Mouse (Mus musculus): ENCODE results near the gene Atp6v1g2. TPM values are rescaled to one million over a fixed set of nuclear protein-coding genes. Genes with fewer than 3 reads are reported as not detected.
A peak's percentile ranks its signal among the peaks of the same experiment; 100 is the strongest.

Gene Atp6v1g2
- total RNA-seq, 1 experiment, result 0.71 TPM

DNA sequence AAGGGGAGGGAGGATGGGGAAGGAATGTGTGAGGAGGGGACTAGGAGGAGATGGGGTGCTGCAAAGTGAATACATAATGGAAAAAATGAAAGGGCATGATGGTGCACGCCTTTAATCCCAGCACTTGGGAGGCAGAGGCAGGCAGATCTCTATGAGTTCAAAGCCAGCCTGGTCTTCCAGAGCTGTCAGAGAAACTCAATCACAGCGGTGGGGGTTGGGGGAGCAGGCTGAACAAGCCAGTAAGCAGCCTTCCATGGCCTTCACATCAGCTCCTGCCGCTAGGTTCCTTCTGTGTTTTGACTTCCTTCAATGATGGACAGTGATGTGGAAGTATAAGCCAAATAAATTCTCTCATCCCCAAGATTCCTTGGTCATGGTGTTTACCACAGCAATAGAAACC is 21.8 kb downstream of the Atp6v1g2 start:
- in situ Hi-C loops (cut with MboI; ENCODE audit: low sequenced_read_pairs in 2 of 2, unreplicated experiment in 2 of 2), result no loop called here
- H3K4me3 ChIP-seq (ENCODE audit: insufficient read depth in 1 of 2, low read depth in 1 of 2, low read length in 2 of 2, poor library complexity in 1 of 2, severe bottlenecking in 1 of 2), result no peak overlapping the region
- no peak for TF ChIP-seq ZNF384 (IDR thresholded peaks at IDR 0.05; ENCODE audit: low read depth, low read length)

DNA sequence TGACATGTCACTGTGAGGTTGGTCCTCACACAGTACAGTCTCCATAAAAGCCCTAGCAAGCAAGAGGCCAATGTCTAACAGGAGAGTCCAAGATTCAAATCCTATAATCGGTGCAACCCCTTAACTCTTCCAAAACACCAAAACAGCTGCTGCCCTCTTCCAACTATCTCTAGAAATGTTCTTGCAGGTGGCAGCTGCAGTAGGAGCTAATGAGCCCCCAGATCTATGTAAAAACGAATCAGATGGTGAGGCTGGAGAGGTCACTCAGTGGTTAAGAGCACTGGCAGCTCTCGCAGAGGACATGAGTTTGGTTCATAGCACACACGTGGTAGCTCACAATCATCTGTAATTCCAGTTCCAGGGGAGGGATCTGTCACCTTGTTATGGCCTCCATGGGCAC is 22.2 kb downstream of the Atp6v1g2 start:
- no peak for DNase-seq (ENCODE audit: low read depth, low spot score)
- Histone ChIP-seq H3K4me1 (ENCODE audit: control insufficient read depth in 2 of 2, insufficient read depth in 2 of 2, low read length in 2 of 2, poor library complexity in 1 of 2) (peaks cover 0 to 14% of the 10 kb centered on the region in 2 experiments; a peak in 1 of 4 replicates), H3K4me3 (ENCODE audit: insufficient read depth in 1 of 2, low read depth in 1 of 2, low read length in 2 of 2, poor library complexity in 1 of 2, severe bottlenecking in 1 of 2) (no peak overlapping the region), H3K9ac (ENCODE audit: insufficient read depth, low read depth, low read length, poor library complexity, severe bottlenecking) (no peak overlapping the region), H3K36me3 (ENCODE audit: control insufficient read depth, insufficient read depth, low read length, poor library complexity, severe bottlenecking) (peaks cover 31% of the 10 kb centered on the region), H3K9me3 (ENCODE audit: control insufficient read depth, insufficient read depth, low read depth, low read length) (no peaks in the 10 kb centered on the region), H3K27ac (ENCODE audit: insufficient read depth, low read depth, low read length, poor library complexity, severe bottlenecking) (no peak overlapping the region)
- TF ChIP-seq ZC3H11A (IDR thresholded peaks at IDR 0.05; ENCODE audit: borderline replicate concordance, low read depth, low read length) (no peak), MAFK (IDR thresholded peaks at IDR 0.05; ENCODE audit: insufficient read depth, low read depth, low read length) (no peak), HCFC1 (IDR thresholded peaks at IDR 0.05; ENCODE audit: borderline replicate concordance, insufficient read depth, low read length) (no peak), CHD2 (IDR thresholded peaks at IDR 0.05; ENCODE audit: low read depth, low read length) (no peak)
- in situ Hi-C loops (cut with MboI; ENCODE audit: low sequenced_read_pairs in 2 of 2, unreplicated experiment in 2 of 2), result no loop called here

More for the DNA sequence above, 21.8 kb downstream of the Atp6v1g2 start:
- Histone ChIP-seq H3K9ac (ENCODE audit: insufficient read depth, low read depth, low read length, poor library complexity, severe bottlenecking) (no peak overlapping the region), H3K27ac (ENCODE audit: insufficient read depth, low read depth, low read length, poor library complexity, severe bottlenecking) (no peak overlapping the region), H3K36me3 (ENCODE audit: control insufficient read depth, insufficient read depth, low read length, poor library complexity, severe bottlenecking) (peaks cover 35% of the 10 kb centered on the region), H3K4me1 (ENCODE audit: control insufficient read depth in 2 of 2, insufficient read depth in 2 of 2, low read length in 2 of 2, poor library complexity in 1 of 2) (peaks cover 0 to 16% of the 10 kb centered on the region in 2 experiments; a peak in 1 of 4 replicates), H3K9me3 (ENCODE audit: control insufficient read depth, insufficient read depth, low read depth, low read length) (no peaks in the 10 kb centered on the region)
- no peak for DNase-seq (ENCODE audit: low read depth, low spot score)

DNA sequence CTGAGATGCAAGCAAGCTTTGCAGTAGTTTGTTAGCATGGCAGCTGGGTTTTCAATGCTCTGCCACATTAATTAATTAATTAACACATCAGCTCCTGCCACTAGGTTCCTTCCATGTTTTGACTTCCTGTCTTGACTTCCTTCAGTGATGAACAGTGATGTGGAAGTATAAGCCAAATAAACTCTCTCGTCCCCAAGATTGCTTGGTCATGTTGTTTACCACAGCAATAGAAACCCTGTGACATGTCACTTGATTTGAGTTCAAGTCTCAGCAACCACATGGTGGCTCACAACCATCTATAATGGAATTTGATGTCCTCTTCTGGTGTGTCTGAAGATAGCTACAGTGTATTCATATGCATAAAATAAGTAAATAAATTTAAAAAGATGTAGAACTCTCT is 23.9 kb downstream of the Atp6v1g2 start:
- Histone ChIP-seq H3K4me1 (ENCODE audit: control insufficient read depth in 2 of 2, insufficient read depth in 2 of 2, low read length in 2 of 2, poor library complexity in 1 of 2) (peaks cover 0 to 13% of the 10 kb centered on the region in 2 experiments; a peak in 2 of 4 replicates), H3K36me3 (ENCODE audit: control insufficient read depth, insufficient read depth, low read length, poor library complexity, severe bottlenecking) (peaks cover 16% of the 10 kb centered on the region), H3K27ac (ENCODE audit: insufficient read depth, low read depth, low read length, poor library complexity, severe bottlenecking) (no peak overlapping the region), H3K9me3 (ENCODE audit: control insufficient read depth, insufficient read depth, low read depth, low read length) (no peaks in the 10 kb centered on the region), H3K4me3 (ENCODE audit: insufficient read depth in 1 of 2, low read depth in 1 of 2, low read length in 2 of 2, poor library complexity in 1 of 2, severe bottlenecking in 1 of 2) (no peak overlapping the region), H3K9ac (ENCODE audit: insufficient read depth, low read depth, low read length, poor library complexity, severe bottlenecking) (no peak overlapping the region)
- in situ Hi-C loops (cut with MboI; ENCODE audit: low sequenced_read_pairs in 2 of 2, unreplicated experiment in 2 of 2), result no loop called here
- TF ChIP-seq MAFK (IDR thresholded peaks at IDR 0.05; ENCODE audit: insufficient read depth, low read depth, low read length) (no peak), HCFC1 (IDR thresholded peaks at IDR 0.05; ENCODE audit: borderline replicate concordance, insufficient read depth, low read length) (no peak)
- no peak for DNase-seq (ENCODE audit: low read depth, low spot score)

DNA sequence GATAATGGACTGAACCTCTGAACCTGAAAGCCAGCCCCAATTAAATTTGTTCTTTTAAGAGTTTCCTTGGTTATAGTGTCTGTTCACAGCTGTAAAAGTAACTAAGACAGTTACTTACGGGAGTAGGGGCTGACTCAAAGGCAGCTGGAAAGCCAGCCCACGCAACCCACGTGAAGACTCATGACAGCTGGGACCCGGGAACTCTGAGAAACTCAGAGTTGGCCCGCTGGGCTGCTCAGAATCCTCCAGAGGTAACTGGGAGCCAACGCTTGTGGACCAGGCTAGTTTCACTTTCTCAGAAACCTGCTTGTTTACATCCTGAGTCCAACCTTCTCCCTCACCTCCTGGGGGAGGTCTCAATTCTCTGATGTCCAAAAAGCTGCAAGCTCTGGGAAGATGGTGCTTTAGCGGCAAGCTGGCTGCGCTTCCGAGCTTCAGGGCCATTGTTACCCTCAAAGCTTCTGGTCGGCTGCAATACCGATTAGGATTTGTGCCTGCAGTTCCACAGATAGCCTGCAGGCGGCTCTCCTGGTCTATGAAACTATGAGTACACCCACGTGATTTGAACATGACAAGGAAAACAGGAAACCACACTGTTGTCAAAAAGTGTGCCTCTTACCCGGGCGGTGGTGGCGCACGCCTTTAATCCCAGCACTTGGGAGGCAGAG is 24.5 kb downstream of the Atp6v1g2 start:
- in situ Hi-C loops (cut with MboI; ENCODE audit: low sequenced_read_pairs in 2 of 2, unreplicated experiment in 2 of 2), result no loop called here
- H3K4me1 ChIP-seq (ENCODE audit: control insufficient read depth in 2 of 2, insufficient read depth in 2 of 2, low read length in 2 of 2, poor library complexity in 1 of 2), result peaks cover 0 to 13% of the 10 kb centered on the region in 2 experiments; a peak in 2 of 4 replicates
- H3K9me3 ChIP-seq (ENCODE audit: control insufficient read depth, insufficient read depth, low read depth, low read length), result no peaks in the 10 kb centered on the region
- H3K27ac ChIP-seq (ENCODE audit: insufficient read depth, low read depth, low read length, poor library complexity, severe bottlenecking), result no peak overlapping the region
- no peak overlapping the region; a peak in 1 of 4 replicates for H3K4me3 ChIP-seq (ENCODE audit: insufficient read depth in 1 of 2, low read depth in 1 of 2, low read length in 2 of 2, poor library complexity in 1 of 2, severe bottlenecking in 1 of 2)
- peak; percentile 94 for DNase-seq (ENCODE audit: low read depth, low spot score)
- H3K36me3 ChIP-seq (ENCODE audit: control insufficient read depth, insufficient read depth, low read length, poor library complexity, severe bottlenecking), result peaks cover 10% of the 10 kb centered on the region
- TF ChIP-seq HCFC1 (IDR thresholded peaks at IDR 0.05; ENCODE audit: borderline replicate concordance, insufficient read depth, low read length) (no peak), ZC3H11A (IDR thresholded peaks at IDR 0.05; ENCODE audit: borderline replicate concordance, low read depth, low read length) (peak; percentile 47)
- H3K9ac ChIP-seq (ENCODE audit: insufficient read depth, low read depth, low read length, poor library complexity, severe bottlenecking), result no peak overlapping the region
